Mouse (Mus musculus): ENCODE measurements around the gene Sh3rf3.
A peak's percentile ranks its signal among the peaks of the same experiment; 100 is the strongest.

Gene Sh3rf3

GRCm38 (mm10) chr10:59104683-59105082 is 291.5 kb downstream of the Sh3rf3 start:
- DNase-seq (ENCODE audit: inconsistent age in 2 of 2, low spot score in 1 of 2): no peak

- no peak for DNase-seq (ENCODE audit: inconsistent age in 2 of 2, low spot score in 1 of 2)
Measured at GRCm38 (mm10) chr10:59105885-59106284, 292.7 kb downstream of the Sh3rf3 start.

GRCm38 (mm10) chr10:59106644-59107043 is 293.5 kb downstream of the Sh3rf3 start:
- DNase-seq (ENCODE audit: inconsistent age in 2 of 2, low spot score in 1 of 2): no peak

GRCm38 (mm10) chr10:59109015-59109414 is 295.9 kb downstream of the Sh3rf3 start:
- peak; percentile 55 to 91 for DNase-seq (ENCODE audit: inconsistent age in 2 of 2, low spot score in 1 of 2)

GRCm38 (mm10) chr10:59110386-59110785 is 297.2 kb downstream of the Sh3rf3 start:
- no peak for DNase-seq (ENCODE audit: inconsistent age in 2 of 2, low spot score in 1 of 2)

- DNase-seq (ENCODE audit: inconsistent age in 2 of 2, low spot score in 1 of 2): no peak
Measured at GRCm38 (mm10) chr10:59112755-59113154, 299.6 kb downstream of the Sh3rf3 start.

GRCm38 (mm10) chr10:59113386-59113785 is 300.2 kb downstream of the Sh3rf3 start:
- DNase-seq (ENCODE audit: inconsistent age in 2 of 2, low spot score in 1 of 2): no peak

- DNase-seq (ENCODE audit: inconsistent age in 2 of 2, low spot score in 1 of 2): peak; percentile 41 to 86
Measured at GRCm38 (mm10) chr10:59114535-59115291, 301.6 kb downstream of the Sh3rf3 start.

- no peak for DNase-seq (ENCODE audit: inconsistent age in 2 of 2, low spot score in 1 of 2)
Measured at GRCm38 (mm10) chr10:59115691-59116090, 302.5 kb downstream of the Sh3rf3 start.

GRCm38 (mm10) chr10:59116331-59116730 is 303.2 kb downstream of the Sh3rf3 start:
- DNase-seq (ENCODE audit: inconsistent age in 2 of 2, low spot score in 1 of 2): no peak

GRCm38 (mm10) chr10:59117555-59117954 is 304.4 kb downstream of the Sh3rf3 start:
- no peak for DNase-seq (ENCODE audit: inconsistent age in 2 of 2, low spot score in 1 of 2)

GRCm38 (mm10) chr10:59119001-59119400 is 305.8 kb downstream of the Sh3rf3 start:
- no peak for DNase-seq (ENCODE audit: inconsistent age in 2 of 2, low spot score in 1 of 2)

GRCm38 (mm10) chr10:59119811-59120210 is 306.7 kb downstream of the Sh3rf3 start:
- no peak for DNase-seq (ENCODE audit: inconsistent age in 2 of 2, low spot score in 1 of 2)

GRCm38 (mm10) chr10:59125497-59125896 is 312.3 kb downstream of the Sh3rf3 start:
- no peak for DNase-seq (ENCODE audit: inconsistent age in 2 of 2, low spot score in 1 of 2)

GRCm38 (mm10) chr10:59127637-59128036 is 314.5 kb downstream of the Sh3rf3 start:
- no peak for DNase-seq (ENCODE audit: inconsistent age in 2 of 2, low spot score in 1 of 2)

GRCm38 (mm10) chr10:59131926-59132628 is 318.9 kb downstream of the Sh3rf3 start:
- DNase-seq (ENCODE audit: inconsistent age in 2 of 2, low spot score in 1 of 2): no peak

- DNase-seq (ENCODE audit: inconsistent age in 2 of 2, low spot score in 1 of 2): no peak
Measured at GRCm38 (mm10) chr10:59133478-59134009, 320.4 kb downstream of the Sh3rf3 start.

GRCm38 (mm10) chr10:59149956-59150383 is 336.8 kb downstream of the Sh3rf3 start:
- DNase-seq (ENCODE audit: inconsistent age in 2 of 2, low spot score in 1 of 2): peak; percentile 27 to 80

GRCm38 (mm10) chr10:59150938-59151657 is 337.9 kb downstream of the Sh3rf3 start:
- DNase-seq (ENCODE audit: inconsistent age in 2 of 2, low spot score in 1 of 2): no peak

GRCm38 (mm10) chr10:59152544-59153081 is 339.5 kb downstream of the Sh3rf3 start:
- DNase-seq (ENCODE audit: inconsistent age in 2 of 2, low spot score in 1 of 2): no peak

- no peak for DNase-seq (ENCODE audit: inconsistent age in 2 of 2, low spot score in 1 of 2)
Measured at GRCm38 (mm10) chr10:59158627-59159026, 345.5 kb downstream of the Sh3rf3 start.

Measured in adrenal gland, adult (tissue).